19 mouse cellular contexts compared by ENCODE assay signal in the genomic region with DNA sequence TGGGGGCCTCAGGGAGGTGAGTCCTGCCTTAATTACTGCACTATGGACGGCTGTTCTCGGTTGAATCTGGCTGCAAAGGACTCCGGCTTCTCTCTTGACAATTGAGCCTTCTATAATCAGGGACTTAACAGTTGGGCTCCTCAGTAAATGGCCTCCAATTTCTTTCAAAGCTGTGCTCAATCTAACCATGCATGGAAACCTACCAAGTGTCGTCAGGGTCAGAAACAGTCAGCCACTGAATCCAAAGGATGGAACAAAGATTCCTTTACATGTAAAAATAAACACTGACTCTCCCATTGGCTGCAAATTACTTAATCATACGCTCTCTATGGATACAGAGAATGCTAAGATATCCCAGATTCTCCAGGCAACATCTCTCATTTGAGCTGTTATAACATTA. TPM values are rescaled to one million over a fixed set of nuclear protein-coding genes. Genes with fewer than 3 reads are reported as not detected.
DNase-seq lines count a peak whose midpoint lies in the region; ATAC-seq and TF ChIP-seq lines count a peak whose summit lies in the region.
"Had no signal": no experiment of that assay in that cellular context is flagged by ENCODE, and none has a peak within 500 bp of the region (broad histone marks: within the 10 kb centered on the region; RNA-seq: fewer than 3 reads in every experiment).

No protein-coding gene starts in this region.

- no peak for ATAC-seq in forebrain, embryonic 11.5 days (replicated peaks; ENCODE audit: low FRiP score)
- no peak for ATAC-seq in hindbrain, postnatal 0 days
- ATAC-seq in hindbrain, embryonic 14.5 days (ENCODE audit: low FRiP score): no peak
- ATAC-seq: inflammation-experienced regulatory T-cells, adult 6 months; intestine, postnatal 0 days had no signal

- peaks cover 5% of the 10 kb centered on the region; the same call in 1 of the 2 replicates for H3K4me1 ChIP-seq in forebrain, embryonic 11.5 days (replicated peaks; ENCODE audit: control insufficient read depth, insufficient read depth, low read length)
- H3K4me1 ChIP-seq in forebrain, embryonic 10.5 days: peaks cover 21% of the 10 kb centered on the region
- no peaks in the 10 kb centered on the region for H3K4me1 ChIP-seq in hindbrain, postnatal 0 days (ENCODE audit: insufficient read depth, low read length)
- 0 out of 2 replicates have a peak, but pooled peaks cover 8% of the 10 kb centered on the region for H3K4me1 ChIP-seq in hindbrain, embryonic 14.5 days (replicated peaks; ENCODE audit: control insufficient read depth, insufficient read depth, low read length)
- H3K4me1 ChIP-seq in limb, embryonic 10.5 days: peaks cover 41% of the 10 kb centered on the region
- H3K4me1 ChIP-seq: heart, embryonic 10.5 days; hindbrain, embryonic 15.5 days had no signal

- H3K9me3 ChIP-seq in forebrain, embryonic 11.5 days (ENCODE audit: control insufficient read depth, low read length): no peaks in the 10 kb centered on the region
- no peaks in the 10 kb centered on the region for H3K9me3 ChIP-seq in forebrain, embryonic 10.5 days
- no peaks in the 10 kb centered on the region for H3K9me3 ChIP-seq in hindbrain, postnatal 0 days (ENCODE audit: low read length)
- no peaks in the 10 kb centered on the region for H3K9me3 ChIP-seq in hindbrain, embryonic 14.5 days (ENCODE audit: control insufficient read depth, low read length)
- no peaks in the 10 kb centered on the region for H3K9me3 ChIP-seq in limb, embryonic 10.5 days (replicated peaks)
- H3K9me3 ChIP-seq: embryonic facial prominence, embryonic 12.5 days; forebrain, embryonic 12.5 days; heart, embryonic 10.5 days; hindbrain, embryonic 10.5 days; hindbrain, embryonic 15.5 days had no signal

- TF ChIP-seq CTCF in hindbrain, postnatal 0 days (IDR thresholded peaks at IDR 0.05; ENCODE audit: low read depth): no peak

- no peak for DNase-seq in forebrain, embryonic 11.5 days (ENCODE audit: low spot score)
- DNase-seq in forebrain, embryonic 10.5 days (ENCODE audit: extremely low spot score, low spot score): no peak
- no peak for DNase-seq in hindbrain, postnatal 0 days (ENCODE audit: low spot score)
- DNase-seq in hindbrain, embryonic 14.5 days (ENCODE audit: low spot score): no peak
- peak; percentile 60 for DNase-seq in NIH3T3 (ENCODE audit: low read depth)
- no peak for DNase-seq in limb, embryonic 10.5 days (ENCODE audit: low spot score)
- DNase-seq in thymus, postnatal 4 days: no peak
- DNase-seq: adrenal gland, postnatal 10 days; cerebellum, adult 18-20 months; cerebellum, adult 9-11 months; cerebellum, postnatal 36 days; kidney, adult 8-10 months had no signal

- H3K4me3 ChIP-seq in forebrain, embryonic 11.5 days (ENCODE audit: low read depth, low read length): no peak overlapping the region
- H3K4me3 ChIP-seq in forebrain, embryonic 10.5 days: no peak overlapping the region
- no peak overlapping the region for H3K4me3 ChIP-seq in hindbrain, postnatal 0 days (ENCODE audit: low read length)
- no peak overlapping the region for H3K4me3 ChIP-seq in hindbrain, embryonic 14.5 days (replicated peaks; ENCODE audit: low read length)
- H3K4me3 ChIP-seq in limb, embryonic 10.5 days: no peak overlapping the region
- H3K4me3 ChIP-seq: embryonic facial prominence, embryonic 12.5 days; forebrain, embryonic 12.5 days; heart, embryonic 10.5 days; hindbrain, embryonic 10.5 days; hindbrain, embryonic 15.5 days had no signal

- H3K27me3 ChIP-seq in forebrain, embryonic 11.5 days (ENCODE audit: control insufficient read depth, insufficient read depth, low read length): no peaks in the 10 kb centered on the region
- H3K27me3 ChIP-seq in forebrain, embryonic 10.5 days (ENCODE audit: poor library complexity, severe bottlenecking): no peaks in the 10 kb centered on the region
- H3K27me3 ChIP-seq in hindbrain, postnatal 0 days (ENCODE audit: insufficient read depth, low read length): no peaks in the 10 kb centered on the region
- H3K27me3 ChIP-seq in hindbrain, embryonic 14.5 days (ENCODE audit: control insufficient read depth, insufficient read depth, low read length): no peaks in the 10 kb centered on the region
- H3K27me3 ChIP-seq in limb, embryonic 10.5 days (ENCODE audit: low read depth, poor library complexity, severe bottlenecking): no peaks in the 10 kb centered on the region
- H3K27me3 ChIP-seq: embryonic facial prominence, embryonic 12.5 days; hindbrain, embryonic 15.5 days had no signal

- no peak overlapping the region for H3K9ac ChIP-seq in forebrain, embryonic 11.5 days (ENCODE audit: low read length)
- H3K9ac ChIP-seq in hindbrain, postnatal 0 days (replicated peaks; ENCODE audit: low read length): no peak overlapping the region
- H3K9ac ChIP-seq in hindbrain, embryonic 14.5 days: no peak overlapping the region
- H3K9ac ChIP-seq: embryonic facial prominence, embryonic 12.5 days; forebrain, embryonic 12.5 days; hindbrain, embryonic 15.5 days had no signal

- H3K4me2 ChIP-seq in forebrain, embryonic 11.5 days (ENCODE audit: low read depth, low read length, severe bottlenecking): no peak overlapping the region
- no peak overlapping the region for H3K4me2 ChIP-seq in hindbrain, postnatal 0 days (ENCODE audit: low read depth, low read length)
- no peak overlapping the region for H3K4me2 ChIP-seq in hindbrain, embryonic 14.5 days (replicated peaks)
- H3K4me2 ChIP-seq: embryonic facial prominence, embryonic 12.5 days; forebrain, embryonic 12.5 days; hindbrain, embryonic 15.5 days had no signal

- H3K36me3 ChIP-seq in forebrain, embryonic 11.5 days (ENCODE audit: control insufficient read depth, insufficient read depth, low read length): no peaks in the 10 kb centered on the region
- H3K36me3 ChIP-seq in forebrain, embryonic 10.5 days (replicated peaks): no peaks in the 10 kb centered on the region
- no peaks in the 10 kb centered on the region for H3K36me3 ChIP-seq in hindbrain, postnatal 0 days (ENCODE audit: insufficient read depth, low read length)
- no peaks in the 10 kb centered on the region for H3K36me3 ChIP-seq in hindbrain, embryonic 14.5 days (replicated peaks; ENCODE audit: control insufficient read depth, insufficient read depth)
- H3K36me3 ChIP-seq in limb, embryonic 10.5 days: no peaks in the 10 kb centered on the region
- H3K36me3 ChIP-seq: embryonic facial prominence, embryonic 12.5 days; forebrain, embryonic 12.5 days; heart, embryonic 10.5 days; hindbrain, embryonic 10.5 days; hindbrain, embryonic 15.5 days had no signal

- WGBS in forebrain, embryonic 11.5 days: 26% methylated on average over 5 of the region's 5 CpGs
- 37% methylated on average over 5 of the region's 5 CpGs for WGBS in forebrain, embryonic 10.5 days
- WGBS in hindbrain, postnatal 0 days: 41% methylated on average over 5 of the region's 5 CpGs
- WGBS in hindbrain, embryonic 14.5 days: 45% methylated on average over 5 of the region's 5 CpGs
- 76% methylated on average over 5 of the region's 5 CpGs for WGBS in limb, embryonic 10.5 days

- 0 out of 2 replicates have a peak overlapping the region, but pooled peaks have one; percentile 18 for H3K27ac ChIP-seq in forebrain, embryonic 11.5 days (ENCODE audit: low read depth, low read length)
- no peak overlapping the region for H3K27ac ChIP-seq in forebrain, embryonic 10.5 days
- peak overlapping the region; percentile 7; the same call in 1 of the 2 replicates for H3K27ac ChIP-seq in hindbrain, postnatal 0 days
- H3K27ac ChIP-seq in hindbrain, embryonic 14.5 days: no peak overlapping the region
- H3K27ac ChIP-seq in limb, embryonic 10.5 days: peak overlapping the region; percentile 34; the same call in 1 of the 2 replicates
- H3K27ac ChIP-seq: embryonic facial prominence, embryonic 12.5 days; forebrain, embryonic 12.5 days; heart, embryonic 10.5 days; hindbrain, embryonic 10.5 days; hindbrain, embryonic 15.5 days had no signal

RNA-seq across cellular contexts. Expression of a gene that starts 12.6 kb away (rescaled TPM):
- 4.0 and 4.3 TPM in 2 replicates for polyA plus RNA-seq in forebrain, embryonic 11.5 days (2014; fragmentation: Nextera tagmentation; extraction: Ambion mirVana)
- polyA plus RNA-seq in forebrain, embryonic 10.5 days (2016; fragmentation: Nextera tagmentation; extraction: Ambion mirVana): 1.7 and 2.3 TPM in 2 replicates
- 15.0 and 18.6 TPM in 2 replicates for total RNA-seq in hindbrain, postnatal 0 days (2014; rRNA removed)
- polyA plus RNA-seq in hindbrain, postnatal 0 days (2015; fragmentation: Nextera tagmentation; extraction: Ambion mirVana): 5.5 and 6.5 TPM in 2 replicates
- polyA plus RNA-seq in hindbrain, embryonic 14.5 days (2014; fragmentation: Nextera tagmentation; extraction: Ambion mirVana): 5.0 and 5.6 TPM in 2 replicates
- 3.9 and 6.4 TPM in 2 replicates for polyA plus RNA-seq in limb, embryonic 10.5 days (2016; fragmentation: Nextera tagmentation; extraction: Ambion mirVana)

Comparison
In these comparisons a context has a peak if more than half of its experiments do, and no peak if none do; other contexts are left out.
1. H3K27ac ChIP-seq: peak in forebrain, embryonic 11.5 days (single experiment), hindbrain, postnatal 0 days (single experiment) and limb, embryonic 10.5 days (single experiment); none in forebrain, embryonic 10.5 days (single experiment) and hindbrain, embryonic 14.5 days (single experiment).